Mouse (Mus musculus): Measurements from ENCODE around the gene Wipf3. TPM values are rescaled to one million over a fixed set of nuclear protein-coding genes. Genes with fewer than 3 reads are reported as not detected.

Gene Wipf3
- polyA plus RNA-seq, 1 experiment from 2014 or later: 0.08 TPM

DNA sequence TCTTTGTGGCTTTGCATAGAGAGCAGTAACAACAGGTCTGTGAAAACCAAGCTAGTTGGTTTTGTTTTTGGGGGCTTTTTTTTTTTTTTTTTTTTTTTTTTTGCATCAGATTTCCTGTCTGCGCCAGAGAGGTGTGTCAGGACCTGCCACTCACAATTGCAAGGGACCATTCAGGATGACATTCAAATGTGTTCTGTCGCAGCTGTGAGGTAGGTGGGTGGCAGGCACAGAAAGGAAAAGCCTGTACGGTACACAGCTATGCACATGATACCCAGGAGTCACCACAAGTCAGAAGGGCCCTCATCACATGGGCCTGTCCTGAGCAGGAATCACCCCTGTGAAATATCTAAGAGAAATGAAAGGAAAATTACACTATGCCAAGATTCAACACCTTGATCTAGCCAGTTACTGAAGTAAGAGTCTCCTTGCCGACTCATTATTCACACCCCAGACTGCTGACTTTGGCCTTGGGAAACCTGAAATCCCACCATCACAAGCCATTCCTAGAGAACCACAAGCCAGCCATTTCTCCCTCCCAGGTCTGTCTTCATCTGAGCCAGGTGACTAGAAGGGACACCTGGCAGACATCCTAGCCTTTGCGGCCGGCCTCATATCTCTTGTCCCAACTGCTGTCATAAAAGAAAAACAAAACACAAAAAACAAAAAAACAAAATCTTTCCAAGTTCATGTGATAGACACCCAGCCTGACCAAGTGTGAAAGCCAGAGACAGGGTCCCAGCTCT is 30.9 kb downstream of the Wipf3 start:
- H3K9ac ChIP-seq: no peak overlapping the region
- no peak overlapping the region for H3K27ac ChIP-seq
- H3K27me3 ChIP-seq: no peaks in the 10 kb centered on the region
- no peak for DNase-seq
- H3K9me3 ChIP-seq (replicated peaks): no peaks in the 10 kb centered on the region
- H3K36me3 ChIP-seq: no peaks in the 10 kb centered on the region
- WGBS (ENCODE audit: insufficient replicate concordance): 70% methylated on average over 6 of the region's 6 CpGs
- ATAC-seq (ENCODE audit: low read depth): no peak
- H3K4me2 ChIP-seq: no peak overlapping the region
- no peaks in the 10 kb centered on the region for H3K4me1 ChIP-seq (replicated peaks)
- H3K4me3 ChIP-seq (replicated peaks): no peak overlapping the region

DNA sequence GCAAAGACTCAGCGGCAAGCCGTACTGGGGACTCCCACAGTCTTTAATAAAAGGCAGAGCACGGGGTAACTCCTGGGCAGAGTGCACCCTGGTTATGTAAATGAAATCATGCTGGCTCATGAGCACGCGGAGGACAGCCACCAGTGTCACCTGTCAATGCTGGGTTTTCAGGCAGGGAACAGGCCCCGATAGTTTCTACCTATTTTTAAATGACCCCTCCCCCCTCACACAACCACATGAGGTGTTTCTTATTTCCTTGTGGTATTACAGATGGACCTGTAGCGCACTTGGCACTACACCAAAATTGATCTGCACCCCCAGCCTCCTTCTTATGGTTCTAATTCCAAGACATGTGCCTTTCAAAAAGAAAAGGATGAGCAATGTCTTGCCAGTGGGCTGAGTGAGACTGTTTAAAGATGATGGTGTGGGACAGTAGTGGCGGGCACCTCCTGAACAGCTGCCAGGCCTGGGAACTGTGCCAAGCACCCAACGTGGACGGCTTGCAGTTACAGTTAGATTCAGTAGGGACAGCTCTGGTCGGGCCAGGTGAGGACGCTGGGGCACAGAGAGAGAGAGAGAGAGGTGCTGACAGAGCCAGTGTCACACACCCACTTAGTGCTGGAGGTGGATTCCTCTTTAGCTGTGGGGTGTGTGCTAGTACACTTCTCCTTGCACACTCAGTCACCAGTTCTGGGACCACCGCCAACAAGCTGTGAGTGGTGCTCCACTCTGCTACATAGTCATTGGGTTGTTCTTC is 31.7 kb downstream of the Wipf3 start:
- DNase-seq (no peak), ATAC-seq (ENCODE audit: low read depth) (no peak)
- H3K36me3 ChIP-seq: no peaks in the 10 kb centered on the region
- no peaks in the 10 kb centered on the region for H3K9me3 ChIP-seq (replicated peaks)
- H3K4me2 ChIP-seq: no peak overlapping the region
- no peaks in the 10 kb centered on the region for H3K27me3 ChIP-seq
- H3K27ac ChIP-seq: no peak overlapping the region
- no peak overlapping the region for H3K4me3 ChIP-seq (replicated peaks)
- H3K9ac ChIP-seq: no peak overlapping the region
- WGBS (ENCODE audit: insufficient replicate concordance): 66% methylated on average over 13 of the region's 13 CpGs
- no peaks in the 10 kb centered on the region for H3K4me1 ChIP-seq (replicated peaks)

GRCm38 (mm10) chr6:54462766-54463165 is 33.4 kb downstream of the Wipf3 start:
- no peak for DNase-seq
- no peak for ATAC-seq (ENCODE audit: low read depth)
- WGBS (ENCODE audit: insufficient replicate concordance): 74% methylated on average over 6 of the region's 6 CpGs

GRCm38 (mm10) chr6:54463701-54464458 is 34.5 kb downstream of the Wipf3 start:
- no peaks in the 10 kb centered on the region for H3K9me3 ChIP-seq (replicated peaks)
- ATAC-seq (ENCODE audit: low read depth): no peak
- no peak overlapping the region for H3K4me2 ChIP-seq
- H3K36me3 ChIP-seq: no peaks in the 10 kb centered on the region
- no peak for DNase-seq
- H3K4me1 ChIP-seq (replicated peaks): no peaks in the 10 kb centered on the region
- no peak overlapping the region for H3K4me3 ChIP-seq (replicated peaks)
- H3K27ac ChIP-seq: no peak overlapping the region
- H3K9ac ChIP-seq: no peak overlapping the region
- no peaks in the 10 kb centered on the region for H3K27me3 ChIP-seq
- 34% methylated on average over 8 of the region's 8 CpGs for WGBS (ENCODE audit: insufficient replicate concordance)

More at GRCm38 (mm10) chr6:54462766-54463165, 33.4 kb downstream of the Wipf3 start:
- no peaks in the 10 kb centered on the region for H3K9me3 ChIP-seq (replicated peaks)
- no peak overlapping the region for H3K27ac ChIP-seq
- H3K4me3 ChIP-seq (replicated peaks): no peak overlapping the region
- no peak overlapping the region for H3K4me2 ChIP-seq
- no peak overlapping the region for H3K9ac ChIP-seq
- no peaks in the 10 kb centered on the region for H3K27me3 ChIP-seq
- no peaks in the 10 kb centered on the region for H3K36me3 ChIP-seq
- no peaks in the 10 kb centered on the region for H3K4me1 ChIP-seq (replicated peaks)

DNA sequence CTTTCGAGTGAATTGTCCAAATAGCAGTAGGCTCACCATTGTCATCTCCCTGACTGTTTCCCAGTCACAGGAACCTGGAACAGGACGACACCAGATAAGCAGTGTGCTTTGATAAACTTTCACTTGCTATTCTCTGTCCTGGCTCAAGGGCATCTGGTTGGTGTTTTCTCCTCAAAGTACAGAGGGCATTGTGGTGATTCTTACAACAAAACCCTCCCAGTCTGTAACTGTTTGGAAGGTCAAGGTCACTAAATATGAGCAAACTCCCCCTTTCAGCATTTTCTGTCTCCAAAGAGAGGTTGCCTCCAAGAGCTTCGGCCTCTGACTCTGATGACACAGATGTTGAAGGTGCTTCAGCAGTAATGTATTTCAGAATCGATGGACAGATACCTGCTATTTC is 35.5 kb downstream of the Wipf3 start:
- Histone ChIP-seq H3K36me3 (no peaks in the 10 kb centered on the region), H3K27ac (no peak overlapping the region), H3K27me3 (no peaks in the 10 kb centered on the region), H3K4me2 (no peak overlapping the region), H3K9me3 (replicated peaks) (no peaks in the 10 kb centered on the region), H3K4me3 (replicated peaks) (no peak overlapping the region), H3K4me1 (replicated peaks) (no peaks in the 10 kb centered on the region), H3K9ac (no peak overlapping the region)
- ATAC-seq (ENCODE audit: low read depth): no peak
- 48% methylated on average over 4 of the region's 4 CpGs for WGBS (ENCODE audit: insufficient replicate concordance)
- no peak for DNase-seq

DNA sequence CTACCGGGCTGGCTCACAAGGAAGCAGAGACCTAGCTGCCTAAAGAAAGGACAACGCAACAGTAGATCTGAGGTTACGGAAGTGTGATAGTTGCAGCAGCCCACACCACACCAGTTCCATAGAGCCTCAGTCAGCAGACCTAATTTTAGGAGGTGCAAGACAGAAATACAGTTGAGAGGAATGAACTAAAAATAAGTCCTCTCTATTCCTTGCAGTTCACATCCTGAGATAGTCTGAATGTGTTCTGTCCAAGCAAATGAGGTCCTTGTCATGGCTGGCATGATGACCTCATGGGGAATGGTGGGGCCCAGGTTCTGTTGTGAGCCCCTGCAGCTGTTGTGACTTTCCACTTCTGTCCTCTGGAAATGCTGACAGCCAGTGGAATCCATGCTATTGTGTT is 38.0 kb downstream of the Wipf3 start:
- WGBS (ENCODE audit: insufficient replicate concordance): 80% methylated on average over 3 of the region's 3 CpGs
- DNase-seq (no peak), ATAC-seq (ENCODE audit: low read depth) (no peak)
- Histone ChIP-seq H3K27me3 (no peaks in the 10 kb centered on the region), H3K27ac (no peak overlapping the region), H3K4me3 (replicated peaks) (no peak overlapping the region), H3K9me3 (replicated peaks) (no peaks in the 10 kb centered on the region), H3K36me3 (no peaks in the 10 kb centered on the region), H3K4me2 (no peak overlapping the region), H3K9ac (no peak overlapping the region), H3K4me1 (replicated peaks) (no peaks in the 10 kb centered on the region)

DNA sequence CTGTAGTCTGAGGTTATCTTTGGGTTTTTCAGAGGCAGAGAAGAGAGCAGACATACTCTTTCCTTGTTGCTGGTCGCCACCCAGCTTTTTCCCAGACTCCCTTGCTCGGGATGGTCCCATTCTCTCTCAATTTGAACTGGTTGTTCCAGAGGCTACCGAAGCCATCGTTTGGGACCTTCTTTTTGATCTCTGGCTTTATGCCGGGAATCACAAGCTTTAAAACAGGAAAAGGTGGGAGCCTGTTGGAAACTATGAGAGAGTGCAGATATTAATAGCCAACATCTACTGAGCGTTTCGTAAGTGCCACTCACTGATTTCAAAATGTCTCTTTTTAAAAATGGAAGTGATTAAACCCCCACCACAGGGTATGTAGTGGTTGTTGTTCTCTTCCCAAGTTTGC is 42.5 kb downstream of the Wipf3 start:
- peaks cover 4% of the 10 kb centered on the region; the same call in 1 of the 2 replicates for H3K4me1 ChIP-seq (replicated peaks)
- ATAC-seq (ENCODE audit: low read depth) (no peak), DNase-seq (no peak)
- no peaks in the 10 kb centered on the region for H3K9me3 ChIP-seq (replicated peaks)
- 63% methylated on average over 7 of the region's 7 CpGs for WGBS (ENCODE audit: insufficient replicate concordance)
- H3K36me3 ChIP-seq: no peaks in the 10 kb centered on the region
- no peak overlapping the region for H3K4me2 ChIP-seq
- no peak overlapping the region for H3K27ac ChIP-seq
- H3K27me3 ChIP-seq: no peaks in the 10 kb centered on the region
- H3K9ac ChIP-seq: no peak overlapping the region
- H3K4me3 ChIP-seq (replicated peaks): no peak overlapping the region

DNA sequence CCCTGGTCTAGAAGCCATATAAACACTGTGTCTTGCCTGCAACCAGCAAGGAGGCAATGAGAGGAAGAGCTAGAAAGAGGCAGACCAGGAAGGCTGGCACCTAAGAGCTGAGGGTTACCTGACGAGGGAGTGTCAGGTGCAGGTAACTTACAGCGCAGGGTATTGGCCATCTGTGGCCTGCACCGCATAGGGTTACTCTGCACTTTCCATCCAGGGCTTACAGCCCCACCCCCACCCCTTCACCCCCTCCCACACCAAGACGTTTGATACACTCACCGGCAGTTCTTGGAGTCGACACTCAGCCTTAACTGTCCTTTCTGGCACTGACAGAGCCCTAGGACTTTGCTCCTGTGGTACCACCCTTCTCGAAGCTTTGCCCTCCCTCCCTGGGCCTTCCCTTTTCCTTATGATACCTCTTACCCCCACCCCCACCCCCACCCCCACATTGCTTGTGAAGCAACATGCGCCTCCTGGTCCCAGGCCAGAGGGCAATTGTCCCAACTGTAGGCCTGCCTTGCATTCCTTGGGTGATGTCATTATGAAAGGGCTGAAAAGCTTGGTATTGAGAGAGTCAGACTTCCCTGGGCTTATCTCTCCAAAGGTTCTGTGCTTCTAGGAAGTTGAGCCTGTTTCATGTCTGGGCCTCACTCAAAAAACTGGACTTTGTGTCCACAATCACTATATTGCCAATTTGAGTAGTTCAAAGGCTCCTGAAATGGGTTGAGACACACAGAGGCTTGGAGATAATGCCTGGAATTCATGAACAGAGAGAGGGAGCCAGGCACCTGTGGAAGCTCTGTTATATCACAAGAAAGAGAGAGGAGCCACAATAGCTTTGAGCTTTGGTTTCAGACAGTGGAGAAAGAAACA is 43.7 kb downstream of the Wipf3 start:
- WGBS (ENCODE audit: insufficient replicate concordance): 53% methylated on average over 8 of the region's 8 CpGs
- Histone ChIP-seq H3K4me3 (replicated peaks) (no peak overlapping the region), H3K27ac (no peak overlapping the region)

DNA sequence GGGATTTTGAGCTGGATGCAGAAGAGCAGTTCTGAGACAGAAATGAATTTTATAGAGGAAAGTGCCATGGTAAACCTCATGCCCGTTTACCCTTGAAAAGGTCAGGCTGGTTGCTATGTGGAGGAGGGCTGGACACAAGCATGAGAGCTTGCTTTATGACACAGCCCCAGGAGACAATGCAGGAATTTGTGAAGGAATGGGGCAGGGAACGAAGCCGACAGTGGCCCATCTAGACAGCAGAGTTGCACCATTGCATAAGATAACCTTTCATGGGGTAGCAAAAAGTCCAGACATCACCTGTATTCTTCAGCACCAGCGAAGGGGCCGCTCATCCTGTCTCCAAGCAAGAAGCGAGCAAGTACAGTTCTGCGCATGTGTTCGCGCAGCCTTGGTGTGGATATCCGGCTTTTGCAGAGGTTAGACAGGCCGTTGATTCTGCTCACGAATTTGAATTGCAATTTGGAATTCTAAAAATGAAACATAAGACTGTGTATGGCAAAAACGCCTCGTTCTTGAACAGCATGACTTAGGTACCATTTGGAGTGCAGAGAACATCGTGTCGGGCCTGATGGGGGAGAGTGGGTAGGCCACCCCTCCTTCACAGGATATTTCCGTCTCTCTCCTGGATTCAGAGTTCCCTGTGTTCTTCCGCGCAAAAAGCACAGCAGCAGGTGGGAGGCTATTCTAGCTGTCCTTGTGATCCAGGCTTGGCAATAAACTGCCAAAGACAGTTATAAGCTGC is 46.7 kb downstream of the Wipf3 start:
- peaks cover 4% of the 10 kb centered on the region; the same call in 1 of the 2 replicates for H3K4me1 ChIP-seq (replicated peaks)
- H3K36me3 ChIP-seq: no peaks in the 10 kb centered on the region
- DNase-seq: no peak
- H3K27ac ChIP-seq: no peak overlapping the region
- H3K9ac ChIP-seq: no peak overlapping the region
- no peak for ATAC-seq (ENCODE audit: low read depth)
- H3K4me2 ChIP-seq: no peak overlapping the region
- H3K9me3 ChIP-seq (replicated peaks): no peaks in the 10 kb centered on the region
- H3K4me3 ChIP-seq (replicated peaks): no peak overlapping the region
- 76% methylated on average over 19 of the region's 19 CpGs for WGBS (ENCODE audit: insufficient replicate concordance)
- H3K27me3 ChIP-seq: no peaks in the 10 kb centered on the region

More for the DNA sequence above, 43.7 kb downstream of the Wipf3 start:
- Histone ChIP-seq H3K9ac (no peak overlapping the region), H3K9me3 (replicated peaks) (no peaks in the 10 kb centered on the region), H3K4me2 (no peak overlapping the region), H3K36me3 (no peaks in the 10 kb centered on the region), H3K4me1 (replicated peaks) (peaks cover 4% of the 10 kb centered on the region; the same call in 1 of the 2 replicates), H3K27me3 (no peaks in the 10 kb centered on the region)
- ATAC-seq (ENCODE audit: low read depth) (no peak), DNase-seq (no peak)

DNA sequence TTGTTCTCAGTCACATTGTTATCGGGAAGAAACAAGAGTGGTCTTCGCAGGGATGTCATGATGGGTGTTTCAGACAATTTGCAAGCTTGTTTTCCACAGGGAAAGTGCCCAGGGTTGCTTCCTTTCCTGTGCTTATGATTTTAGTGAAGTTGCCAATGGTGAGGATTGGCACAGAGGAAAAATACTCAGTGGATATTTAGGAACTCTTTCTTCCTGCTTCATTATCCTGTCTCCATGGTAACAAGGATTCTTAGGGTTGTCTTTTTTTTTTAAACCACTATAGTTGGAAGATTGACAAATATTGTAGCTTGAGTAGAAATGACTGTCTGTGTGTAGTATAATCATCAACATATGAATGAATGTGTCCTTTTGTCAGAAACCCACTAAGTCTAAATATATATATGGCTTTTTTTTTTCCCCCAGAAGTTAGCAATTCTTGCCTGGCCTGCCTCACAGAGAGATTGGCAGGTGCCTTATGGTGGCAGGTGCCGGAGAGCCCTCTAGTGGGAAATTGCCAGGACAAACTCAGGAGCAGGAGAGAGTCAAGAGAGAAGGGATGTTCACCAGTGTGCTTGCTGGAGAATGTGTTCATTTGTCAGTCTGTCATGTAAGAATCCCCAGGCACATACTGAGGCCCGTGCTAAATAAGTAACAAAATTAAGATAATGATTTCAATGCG is 49.4 kb downstream of the Wipf3 start:
- H3K4me2 ChIP-seq: no peak overlapping the region
- 57% methylated on average over 5 of the region's 5 CpGs for WGBS (ENCODE audit: insufficient replicate concordance)
- ATAC-seq (ENCODE audit: low read depth): no peak

More for the DNA sequence above, 49.4 kb downstream of the Wipf3 start:
- Histone ChIP-seq H3K4me3 (replicated peaks) (no peak overlapping the region), H3K27me3 (no peaks in the 10 kb centered on the region), H3K9ac (no peak overlapping the region), H3K4me1 (replicated peaks) (no peaks in the 10 kb centered on the region), H3K27ac (no peak overlapping the region), H3K9me3 (replicated peaks) (no peaks in the 10 kb centered on the region), H3K36me3 (no peaks in the 10 kb centered on the region)
- no peak for DNase-seq
